Mouse (Mus musculus): ENCODE measurements at regions not wholly inside any gene's neighbourhood (a gene's known extent, or its start where the extent isn't known, plus 50 kb on each side); places are given as distances from the start of the nearest gene placed in this dataset.
"Not testable (repeated sequence)": the region's sequence is repeated elsewhere in the genome, so short reads cannot be mapped to it uniquely, and the experiment has no call there.

DNA sequence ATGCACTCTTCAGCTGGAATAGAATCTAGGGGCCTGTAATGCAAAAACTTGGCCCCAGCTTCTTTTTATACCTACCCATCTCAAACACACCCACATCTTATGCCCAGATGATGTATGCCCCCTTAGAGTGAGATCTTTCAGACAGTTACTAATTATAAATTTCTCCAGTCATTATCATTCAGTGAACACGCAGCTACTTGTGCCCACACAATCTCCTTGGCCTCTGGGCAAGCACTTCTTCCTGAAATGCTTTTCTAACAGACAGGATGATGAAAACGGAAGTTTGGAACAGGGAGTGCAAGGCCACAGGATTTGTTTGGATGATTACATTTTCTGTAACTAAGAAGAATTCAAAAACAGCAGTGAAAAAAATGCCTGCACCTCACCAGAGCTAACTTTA is 100.4 kb upstream of the Pdc start:
- no peak overlapping the region for H3K9ac ChIP-seq (replicated peaks; ENCODE audit: low read depth, low read length)
- ATAC-seq (ENCODE audit: insufficient number of reproducible peaks, insufficient read depth, low FRiP score, low read depth): no peak
- no peaks in the 10 kb centered on the region for H3K9me3 ChIP-seq (ENCODE audit: control insufficient read depth, low read depth, low read length)
- no peak overlapping the region for H3K4me3 ChIP-seq (ENCODE audit: low read depth, low read length)
- H3K27ac ChIP-seq (ENCODE audit: low read length): no peak overlapping the region
- H3K4me1 ChIP-seq (ENCODE audit: control insufficient read depth, insufficient read depth, low read length): no peaks in the 10 kb centered on the region
- 67% methylated on average over 2 of the region's 2 CpGs for WGBS
- no peaks in the 10 kb centered on the region for H3K36me3 ChIP-seq (ENCODE audit: control insufficient read depth, insufficient read depth, low read length)
- H3K27me3 ChIP-seq (ENCODE audit: control insufficient read depth, insufficient read depth, low read length): no peaks in the 10 kb centered on the region
- H3K4me2 ChIP-seq (replicated peaks; ENCODE audit: low read depth, low read length): no peak overlapping the region

DNA sequence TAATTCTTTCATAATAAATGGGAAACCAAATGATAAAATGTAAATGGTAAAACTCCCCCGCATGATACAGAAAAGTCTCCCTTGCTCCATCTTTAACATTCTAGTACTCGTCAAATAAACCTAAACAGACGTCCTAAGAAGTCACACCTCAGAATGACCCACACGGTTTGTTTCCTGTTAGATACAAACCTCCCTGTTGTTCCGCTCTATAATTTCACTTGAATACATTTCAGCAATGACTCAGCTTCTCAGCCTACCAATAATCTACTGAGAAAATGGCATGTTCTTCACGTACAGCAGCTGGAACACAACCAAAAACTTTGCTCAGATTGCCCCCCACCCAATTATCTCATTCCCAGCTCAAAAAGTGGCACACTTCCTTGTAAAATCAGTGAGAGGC is 93.7 kb upstream of the Pdc start:
- Histone ChIP-seq H3K4me1 (ENCODE audit: control insufficient read depth, insufficient read depth, low read length) (no peaks in the 10 kb centered on the region), H3K27ac (ENCODE audit: low read length) (no peak overlapping the region), H3K9ac (replicated peaks; ENCODE audit: low read depth, low read length) (no peak overlapping the region), H3K4me2 (replicated peaks; ENCODE audit: low read depth, low read length) (no peak overlapping the region), H3K9me3 (ENCODE audit: control insufficient read depth, low read depth, low read length) (no peaks in the 10 kb centered on the region), H3K4me3 (ENCODE audit: low read depth, low read length) (no peak overlapping the region), H3K27me3 (ENCODE audit: control insufficient read depth, insufficient read depth, low read length) (no peaks in the 10 kb centered on the region), H3K36me3 (ENCODE audit: control insufficient read depth, insufficient read depth, low read length) (no peaks in the 10 kb centered on the region)
- WGBS: 74% methylated on average over 6 of the region's 6 CpGs
- ATAC-seq (ENCODE audit: insufficient number of reproducible peaks, insufficient read depth, low FRiP score, low read depth): no peak

DNA sequence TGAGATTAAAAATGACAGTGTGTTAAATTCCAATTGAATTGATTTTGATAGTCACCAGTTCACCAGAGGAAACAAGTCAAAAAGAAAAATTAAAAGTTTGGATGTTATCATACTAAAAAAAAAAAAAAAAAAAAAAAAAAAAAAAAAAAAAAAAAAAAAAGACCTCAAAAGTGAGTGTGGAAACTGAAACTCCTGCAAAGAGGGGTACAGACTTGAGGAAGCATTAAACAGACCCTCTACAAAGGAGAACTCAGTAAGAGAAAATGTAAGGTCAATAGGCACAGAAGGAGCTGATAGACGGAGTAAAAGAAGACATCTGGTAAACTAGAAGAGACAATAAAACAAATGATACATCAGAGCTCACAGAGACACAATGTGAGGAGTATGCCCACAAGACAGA is 79.7 kb upstream of the Pdc start:
- not testable (repeated sequence) for H3K9me3 ChIP-seq (ENCODE audit: control insufficient read depth, low read depth, low read length); H3K9ac ChIP-seq (replicated peaks; ENCODE audit: low read depth, low read length); ATAC-seq (ENCODE audit: insufficient number of reproducible peaks, insufficient read depth, low FRiP score, low read depth)

DNA sequence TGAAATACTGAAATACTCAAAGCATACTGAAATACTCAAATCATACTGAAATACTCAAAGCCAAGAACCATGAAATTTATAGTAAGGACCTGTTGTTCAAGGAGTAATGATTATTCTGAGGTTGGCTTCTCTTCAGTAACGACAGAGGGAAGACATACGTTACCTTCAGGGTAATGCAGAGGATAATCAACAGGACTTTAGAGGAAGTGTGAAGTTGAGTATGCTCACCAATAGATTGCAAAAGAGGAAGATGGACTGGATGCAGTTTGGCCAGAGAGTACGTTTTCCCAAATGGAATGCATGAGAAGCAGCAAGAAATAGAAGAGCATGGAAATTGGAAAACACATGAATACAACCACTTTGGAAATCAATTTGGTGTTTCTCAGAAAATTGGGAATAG is 79.1 kb upstream of the Pdc start:
- Histone ChIP-seq H3K4me1 (ENCODE audit: control insufficient read depth, insufficient read depth, low read length) (no peaks in the 10 kb centered on the region), H3K9ac (replicated peaks; ENCODE audit: low read depth, low read length) (no peak overlapping the region), H3K36me3 (ENCODE audit: control insufficient read depth, insufficient read depth, low read length) (no peaks in the 10 kb centered on the region), H3K4me3 (ENCODE audit: low read depth, low read length) (no peak overlapping the region), H3K27me3 (ENCODE audit: control insufficient read depth, insufficient read depth, low read length) (no peaks in the 10 kb centered on the region), H3K27ac (ENCODE audit: low read length) (no peak overlapping the region), H3K4me2 (replicated peaks; ENCODE audit: low read depth, low read length) (no peak overlapping the region), H3K9me3 (ENCODE audit: control insufficient read depth, low read depth, low read length) (no peaks in the 10 kb centered on the region)
- ATAC-seq (ENCODE audit: insufficient number of reproducible peaks, insufficient read depth, low FRiP score, low read depth): no peak
- WGBS: 86% methylated on average over 3 of the region's 3 CpGs

More for the DNA sequence above, 79.7 kb upstream of the Pdc start:
- not testable (repeated sequence) for H3K4me3 ChIP-seq (ENCODE audit: low read depth, low read length); H3K27me3 ChIP-seq (ENCODE audit: control insufficient read depth, insufficient read depth, low read length); H3K36me3 ChIP-seq (ENCODE audit: control insufficient read depth, insufficient read depth, low read length); H3K4me1 ChIP-seq (ENCODE audit: control insufficient read depth, insufficient read depth, low read length); H3K4me2 ChIP-seq (replicated peaks; ENCODE audit: low read depth, low read length); H3K27ac ChIP-seq (ENCODE audit: low read length)
- WGBS: 84% methylated on average over 1 of the region's 1 CpGs

DNA sequence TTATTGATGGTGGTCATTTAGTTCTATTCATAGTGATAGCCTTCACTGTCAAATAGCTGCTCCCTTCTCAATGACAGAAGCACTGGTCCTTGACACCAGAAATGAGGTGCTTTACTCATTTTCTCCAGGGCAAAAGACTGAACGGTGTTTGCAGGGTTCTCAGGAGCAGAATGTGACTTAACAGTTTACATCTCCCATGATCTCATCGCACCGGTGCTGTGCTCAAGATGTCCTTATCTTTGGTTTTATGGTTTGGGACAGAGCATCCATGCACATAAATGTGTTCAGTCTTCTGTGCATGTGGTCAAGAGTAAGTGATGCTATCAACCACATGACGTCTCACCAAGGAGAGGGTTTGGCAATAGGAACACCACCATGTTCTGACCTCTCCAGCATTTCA is 78.1 kb upstream of the Pdc start:
- Histone ChIP-seq H3K4me1 (ENCODE audit: control insufficient read depth, insufficient read depth, low read length) (no peaks in the 10 kb centered on the region), H3K9ac (replicated peaks; ENCODE audit: low read depth, low read length) (no peak overlapping the region), H3K4me3 (ENCODE audit: low read depth, low read length) (no peak overlapping the region), H3K9me3 (ENCODE audit: control insufficient read depth, low read depth, low read length) (no peaks in the 10 kb centered on the region), H3K27me3 (ENCODE audit: control insufficient read depth, insufficient read depth, low read length) (no peaks in the 10 kb centered on the region), H3K4me2 (replicated peaks; ENCODE audit: low read depth, low read length) (no peak overlapping the region), H3K36me3 (ENCODE audit: control insufficient read depth, insufficient read depth, low read length) (no peaks in the 10 kb centered on the region), H3K27ac (ENCODE audit: low read length) (no peak overlapping the region)
- WGBS: 89% methylated on average over 4 of the region's 4 CpGs
- ATAC-seq (ENCODE audit: insufficient number of reproducible peaks, insufficient read depth, low FRiP score, low read depth): no peak

DNA sequence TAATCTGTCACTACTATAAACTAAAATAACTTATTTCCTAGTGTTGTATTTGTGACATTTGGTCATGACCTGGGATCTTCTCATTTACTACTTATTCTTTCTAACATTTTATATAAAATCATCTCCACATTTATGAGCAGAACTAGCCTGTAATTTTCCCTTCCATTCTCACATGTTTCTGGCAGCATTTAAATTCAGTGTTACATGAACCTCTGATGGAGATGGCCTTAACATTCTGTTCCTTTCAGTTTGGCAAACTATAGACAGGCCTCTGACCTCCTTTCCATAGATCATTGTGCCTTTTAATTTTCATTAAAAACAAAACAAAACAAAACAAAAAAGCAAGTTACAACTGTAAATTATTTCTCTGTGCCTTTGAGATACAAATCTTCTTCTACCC is 77.1 kb upstream of the Pdc start:
- H3K9me3 ChIP-seq (ENCODE audit: control insufficient read depth, low read depth, low read length): no peaks in the 10 kb centered on the region
- no peak overlapping the region for H3K27ac ChIP-seq (ENCODE audit: low read length)
- no peak overlapping the region for H3K4me2 ChIP-seq (replicated peaks; ENCODE audit: low read depth, low read length)
- ATAC-seq (ENCODE audit: insufficient number of reproducible peaks, insufficient read depth, low FRiP score, low read depth): no peak
- H3K9ac ChIP-seq (replicated peaks; ENCODE audit: low read depth, low read length): no peak overlapping the region
- H3K27me3 ChIP-seq (ENCODE audit: control insufficient read depth, insufficient read depth, low read length): no peaks in the 10 kb centered on the region
- no peaks in the 10 kb centered on the region for H3K4me1 ChIP-seq (ENCODE audit: control insufficient read depth, insufficient read depth, low read length)
- H3K4me3 ChIP-seq (ENCODE audit: low read depth, low read length): no peak overlapping the region
- H3K36me3 ChIP-seq (ENCODE audit: control insufficient read depth, insufficient read depth, low read length): no peaks in the 10 kb centered on the region

DNA sequence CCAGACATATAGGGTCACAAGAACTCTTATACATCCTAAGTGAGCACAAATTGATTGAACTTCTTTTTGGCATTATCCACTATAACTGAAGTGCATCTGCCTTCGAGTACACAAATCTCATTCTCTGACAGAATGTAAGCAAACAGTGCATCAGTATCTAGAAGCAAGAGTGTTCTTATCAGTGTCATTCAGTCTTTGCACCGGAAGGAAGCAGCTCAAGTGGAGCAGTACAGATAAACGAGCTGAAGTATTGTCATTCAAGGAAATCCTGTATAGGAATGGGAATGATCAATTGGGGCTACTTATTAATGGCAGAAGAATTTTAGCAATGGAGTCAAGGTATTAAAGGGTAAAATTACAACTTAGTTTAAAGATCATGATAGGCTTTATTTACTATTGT is 74.3 kb upstream of the Pdc start:
- no peaks in the 10 kb centered on the region for H3K4me1 ChIP-seq (ENCODE audit: control insufficient read depth, insufficient read depth, low read length)
- H3K36me3 ChIP-seq (ENCODE audit: control insufficient read depth, insufficient read depth, low read length): no peaks in the 10 kb centered on the region
- H3K9ac ChIP-seq (replicated peaks; ENCODE audit: low read depth, low read length): no peak overlapping the region
- H3K27ac ChIP-seq (ENCODE audit: low read length): no peak overlapping the region
- no peak for ATAC-seq (ENCODE audit: insufficient number of reproducible peaks, insufficient read depth, low FRiP score, low read depth)
- no peaks in the 10 kb centered on the region for H3K27me3 ChIP-seq (ENCODE audit: control insufficient read depth, insufficient read depth, low read length)
- H3K9me3 ChIP-seq (ENCODE audit: control insufficient read depth, low read depth, low read length): no peaks in the 10 kb centered on the region
- 17% methylated on average over 3 of the region's 3 CpGs for WGBS
- H3K4me2 ChIP-seq (replicated peaks; ENCODE audit: low read depth, low read length): no peak overlapping the region
- no peak overlapping the region for H3K4me3 ChIP-seq (ENCODE audit: low read depth, low read length)

DNA sequence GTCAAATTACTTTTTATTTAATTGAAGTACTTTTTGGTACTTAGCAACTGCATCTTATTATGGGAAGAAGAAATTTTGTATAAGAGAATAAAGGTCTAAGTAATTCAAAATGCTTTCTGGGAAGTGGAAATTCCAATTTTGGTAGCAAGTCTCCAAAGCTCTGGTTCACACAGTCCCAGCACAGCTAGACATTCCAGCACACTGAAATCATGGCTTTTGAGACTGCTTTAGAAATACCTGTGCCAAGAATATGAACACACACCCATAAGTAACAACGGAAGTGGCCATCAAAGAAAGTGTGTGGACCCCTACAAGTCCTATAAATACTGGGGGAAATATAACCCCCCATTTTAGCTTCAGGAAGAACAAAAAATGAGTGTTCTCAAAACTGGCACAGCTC is 67.8 kb upstream of the Pdc start:
- H3K9ac ChIP-seq (replicated peaks; ENCODE audit: low read depth, low read length): no peak overlapping the region
- WGBS: 83% methylated on average over 1 of the region's 1 CpGs
- no peak overlapping the region for H3K4me3 ChIP-seq (ENCODE audit: low read depth, low read length)
- H3K27ac ChIP-seq (ENCODE audit: low read length): no peak overlapping the region
- H3K36me3 ChIP-seq (ENCODE audit: control insufficient read depth, insufficient read depth, low read length): no peaks in the 10 kb centered on the region
- ATAC-seq (ENCODE audit: insufficient number of reproducible peaks, insufficient read depth, low FRiP score, low read depth): no peak
- H3K9me3 ChIP-seq (ENCODE audit: control insufficient read depth, low read depth, low read length): no peaks in the 10 kb centered on the region
- no peaks in the 10 kb centered on the region for H3K4me1 ChIP-seq (ENCODE audit: control insufficient read depth, insufficient read depth, low read length)
- no peak overlapping the region for H3K4me2 ChIP-seq (replicated peaks; ENCODE audit: low read depth, low read length)
- H3K27me3 ChIP-seq (ENCODE audit: control insufficient read depth, insufficient read depth, low read length): no peaks in the 10 kb centered on the region

DNA sequence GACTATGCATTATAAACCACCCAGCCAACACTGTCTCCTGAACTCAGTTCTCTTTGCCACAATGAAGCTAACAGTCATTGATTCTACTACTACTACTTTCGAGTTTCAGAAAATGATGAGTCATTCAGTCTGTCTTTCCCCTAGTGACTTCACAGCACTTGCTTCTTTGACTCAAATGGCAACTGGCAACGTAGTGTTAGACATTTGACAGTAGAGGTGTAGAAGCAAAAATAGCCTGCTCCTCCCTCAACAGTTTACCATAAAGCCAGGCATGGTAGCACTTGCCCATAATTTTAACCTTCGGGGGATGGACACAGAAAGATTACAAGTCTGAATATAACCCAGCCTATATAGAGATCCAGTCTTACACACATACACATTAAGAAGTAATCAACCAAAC is 67.3 kb upstream of the Pdc start:
- Histone ChIP-seq H3K4me1 (ENCODE audit: control insufficient read depth, insufficient read depth, low read length) (no peaks in the 10 kb centered on the region), H3K4me3 (ENCODE audit: low read depth, low read length) (no peak overlapping the region), H3K4me2 (replicated peaks; ENCODE audit: low read depth, low read length) (no peak overlapping the region), H3K36me3 (ENCODE audit: control insufficient read depth, insufficient read depth, low read length) (no peaks in the 10 kb centered on the region), H3K9ac (replicated peaks; ENCODE audit: low read depth, low read length) (no peak overlapping the region), H3K9me3 (ENCODE audit: control insufficient read depth, low read depth, low read length) (no peaks in the 10 kb centered on the region), H3K27me3 (ENCODE audit: control insufficient read depth, insufficient read depth, low read length) (no peaks in the 10 kb centered on the region), H3K27ac (ENCODE audit: low read length) (no peak overlapping the region)
- ATAC-seq (ENCODE audit: insufficient number of reproducible peaks, insufficient read depth, low FRiP score, low read depth): no peak
- 79% methylated on average over 3 of the region's 3 CpGs for WGBS
